Mouse (Mus musculus): ENCODE results near the gene Prr13. TPM values are rescaled to one million over a fixed set of nuclear protein-coding genes. Genes with fewer than 3 reads are reported as not detected.

Prr13 gene
- total RNA-seq, 1 experiment = 26.3 TPM

DNA sequence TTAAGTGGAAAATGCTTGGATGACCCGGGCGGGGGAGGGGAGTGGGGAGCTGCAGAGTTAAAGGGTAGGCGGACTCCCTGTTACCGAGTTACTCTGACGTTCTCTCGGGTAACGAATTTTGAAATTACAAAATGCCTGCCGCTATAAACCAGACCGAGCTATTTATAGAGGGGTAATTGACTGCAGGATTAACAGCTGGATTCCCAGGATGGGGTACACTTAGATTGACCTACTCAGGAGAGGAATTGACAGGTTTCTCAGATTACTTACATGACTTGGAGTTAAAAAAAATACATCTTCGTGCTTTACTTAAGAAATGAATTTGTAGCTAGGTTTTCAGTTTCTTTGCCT is 12.4 kb downstream of the Prr13 start:
- Histone ChIP-seq H3K36me3 (ENCODE audit: control insufficient read depth, insufficient read depth, low read length, poor library complexity, severe bottlenecking) (peaks cover 21% of the 10 kb centered on the region), H3K4me3 (ENCODE audit: insufficient read depth in 1 of 2, low read depth in 1 of 2, low read length in 2 of 2, poor library complexity in 1 of 2, severe bottlenecking in 1 of 2) (peak overlapping the region; percentile 78 to 87), H3K4me1 (ENCODE audit: control insufficient read depth in 2 of 2, insufficient read depth in 2 of 2, low read length in 2 of 2, poor library complexity in 1 of 2) (peaks cover 0 to 4% of the 10 kb centered on the region in 2 experiments; a peak in 1 of 4 replicates), H3K9ac (ENCODE audit: insufficient read depth, low read depth, low read length, poor library complexity, severe bottlenecking) (peak overlapping the region; percentile 97), H3K9me3 (ENCODE audit: control insufficient read depth, insufficient read depth, low read depth, low read length) (no peaks in the 10 kb centered on the region), H3K27ac (ENCODE audit: insufficient read depth, low read depth, low read length, poor library complexity, severe bottlenecking) (peak overlapping the region; percentile 96; the same call in 1 of the 2 replicates)
- TF ChIP-seq HCFC1 (IDR thresholded peaks at IDR 0.05; ENCODE audit: borderline replicate concordance, insufficient read depth, low read length) (0 out of 2 replicates have a peak, but pooled peaks have one; percentile 7), ZNF384 (IDR thresholded peaks at IDR 0.05; ENCODE audit: low read depth, low read length) (no peak), MAFK (IDR thresholded peaks at IDR 0.05; ENCODE audit: insufficient read depth, low read depth, low read length) (no peak)
- no peak for DNase-seq (ENCODE audit: low read depth, low spot score)
- in situ Hi-C loops (cut with MboI; ENCODE audit: low sequenced_read_pairs in 2 of 2, unreplicated experiment in 2 of 2) = no loop called here

DNA sequence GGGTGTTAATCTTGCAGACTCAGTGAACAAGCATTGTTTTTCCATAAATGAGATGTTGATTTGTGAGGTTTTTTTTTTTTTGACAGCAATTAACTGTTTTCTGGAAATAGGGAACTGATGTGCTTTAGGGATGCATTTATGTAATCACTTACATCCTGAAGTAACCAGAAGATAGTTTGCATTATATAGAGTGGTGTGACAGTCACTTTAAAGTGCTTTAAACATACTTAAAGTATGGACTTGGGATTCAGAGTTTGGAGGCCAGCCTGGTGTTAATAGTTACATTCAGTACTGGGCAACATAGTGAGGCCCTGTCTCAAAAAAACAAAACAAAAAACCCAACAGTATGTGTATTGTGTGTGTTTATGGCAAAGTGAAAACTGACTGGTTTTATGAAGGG is 12.9 kb downstream of the Prr13 start:
- Histone ChIP-seq H3K9me3 (ENCODE audit: control insufficient read depth, insufficient read depth, low read depth, low read length) (no peaks in the 10 kb centered on the region), H3K36me3 (ENCODE audit: control insufficient read depth, insufficient read depth, low read length, poor library complexity, severe bottlenecking) (peaks cover 23% of the 10 kb centered on the region), H3K9ac (ENCODE audit: insufficient read depth, low read depth, low read length, poor library complexity, severe bottlenecking) (no peak overlapping the region; the same call in 1 of the 2 replicates), H3K27ac (ENCODE audit: insufficient read depth, low read depth, low read length, poor library complexity, severe bottlenecking) (no peak overlapping the region), H3K4me3 (ENCODE audit: insufficient read depth in 1 of 2, low read depth in 1 of 2, low read length in 2 of 2, poor library complexity in 1 of 2, severe bottlenecking in 1 of 2) (peak overlapping the region; percentile 78 to 87), H3K4me1 (ENCODE audit: control insufficient read depth in 2 of 2, insufficient read depth in 2 of 2, low read length in 2 of 2, poor library complexity in 1 of 2) (peaks cover 0 to 4% of the 10 kb centered on the region in 2 experiments; a peak in 1 of 4 replicates)
- TF ChIP-seq HCFC1 (IDR thresholded peaks at IDR 0.05; ENCODE audit: borderline replicate concordance, insufficient read depth, low read length) = no peak
- no peak for TF ChIP-seq MAFK (IDR thresholded peaks at IDR 0.05; ENCODE audit: insufficient read depth, low read depth, low read length)
- TF ChIP-seq CHD2 (IDR thresholded peaks at IDR 0.05; ENCODE audit: low read depth, low read length) = no peak
- TF ChIP-seq ZNF384 (IDR thresholded peaks at IDR 0.05; ENCODE audit: low read depth, low read length) = no peak
- TF ChIP-seq ZC3H11A (IDR thresholded peaks at IDR 0.05; ENCODE audit: borderline replicate concordance, low read depth, low read length) = no peak
- DNase-seq (ENCODE audit: low read depth, low spot score) = no peak
- in situ Hi-C loops (cut with MboI; ENCODE audit: low sequenced_read_pairs in 2 of 2, unreplicated experiment in 2 of 2) = no loop called here

GRCm38 (mm10) chr15:102473246-102473645 is 14.4 kb downstream of the Prr13 start:
- TF ChIP-seq ZNF384 (IDR thresholded peaks at IDR 0.05; ENCODE audit: low read depth, low read length) (no peak), MAFK (IDR thresholded peaks at IDR 0.05; ENCODE audit: insufficient read depth, low read depth, low read length) (no peak), HCFC1 (IDR thresholded peaks at IDR 0.05; ENCODE audit: borderline replicate concordance, insufficient read depth, low read length) (no peak), CHD2 (IDR thresholded peaks at IDR 0.05; ENCODE audit: low read depth, low read length) (no peak)
- in situ Hi-C loops (cut with MboI; ENCODE audit: low sequenced_read_pairs in 2 of 2, unreplicated experiment in 2 of 2) = no loop called here
- H3K9ac ChIP-seq (ENCODE audit: insufficient read depth, low read depth, low read length, poor library complexity, severe bottlenecking) = no peak overlapping the region; the same call in 1 of the 2 replicates
- peaks cover 25% of the 10 kb centered on the region for H3K36me3 ChIP-seq (ENCODE audit: control insufficient read depth, insufficient read depth, low read length, poor library complexity, severe bottlenecking)
- H3K9me3 ChIP-seq (ENCODE audit: control insufficient read depth, insufficient read depth, low read depth, low read length) = no peaks in the 10 kb centered on the region
- peaks cover 0 to 4% of the 10 kb centered on the region in 2 experiments; a peak in 1 of 4 replicates for H3K4me1 ChIP-seq (ENCODE audit: control insufficient read depth in 2 of 2, insufficient read depth in 2 of 2, low read length in 2 of 2, poor library complexity in 1 of 2)
- DNase-seq (ENCODE audit: low read depth, low spot score) = no peak
- 0 out of 4 replicates have a peak overlapping the region, but pooled peaks of 1 of the 2 experiments have one; percentile 12 for H3K4me3 ChIP-seq (ENCODE audit: insufficient read depth in 1 of 2, low read depth in 1 of 2, low read length in 2 of 2, poor library complexity in 1 of 2, severe bottlenecking in 1 of 2)
- H3K27ac ChIP-seq (ENCODE audit: insufficient read depth, low read depth, low read length, poor library complexity, severe bottlenecking) = no peak overlapping the region

DNA sequence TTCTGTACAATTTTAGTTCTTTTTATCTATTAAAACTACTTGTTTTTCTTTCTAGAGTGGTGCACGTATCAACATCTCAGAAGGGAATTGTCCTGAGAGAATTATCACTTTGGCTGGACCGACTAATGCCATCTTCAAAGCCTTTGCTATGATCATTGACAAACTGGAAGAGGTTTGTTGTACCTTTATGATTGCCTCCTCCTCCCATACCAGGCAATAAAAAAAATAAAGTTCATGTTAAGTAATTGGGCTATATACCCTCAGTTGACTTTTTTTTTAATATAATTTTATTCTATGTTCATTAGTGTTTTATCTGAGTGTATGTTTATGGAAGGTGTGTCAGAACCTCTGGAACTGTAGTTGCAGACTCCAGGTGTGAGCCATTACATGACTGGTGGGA is 15.7 kb downstream of the Prr13 start:
- in situ Hi-C loops (cut with MboI; ENCODE audit: low sequenced_read_pairs in 2 of 2, unreplicated experiment in 2 of 2) = no loop called here
- TF ChIP-seq CHD2 (IDR thresholded peaks at IDR 0.05; ENCODE audit: low read depth, low read length) (no peak), MAFK (IDR thresholded peaks at IDR 0.05; ENCODE audit: insufficient read depth, low read depth, low read length) (no peak), ZC3H11A (IDR thresholded peaks at IDR 0.05; ENCODE audit: borderline replicate concordance, low read depth, low read length) (no peak), ZNF384 (IDR thresholded peaks at IDR 0.05; ENCODE audit: low read depth, low read length) (no peak), HCFC1 (IDR thresholded peaks at IDR 0.05; ENCODE audit: borderline replicate concordance, insufficient read depth, low read length) (no peak)
- H3K9ac ChIP-seq (ENCODE audit: insufficient read depth, low read depth, low read length, poor library complexity, severe bottlenecking) = no peak overlapping the region
- 0 out of 4 replicates have a peak, but pooled peaks cover 0 to 4% of the 10 kb centered on the region in 2 experiments for H3K4me1 ChIP-seq (ENCODE audit: control insufficient read depth in 2 of 2, insufficient read depth in 2 of 2, low read length in 2 of 2, poor library complexity in 1 of 2)
- H3K27ac ChIP-seq (ENCODE audit: insufficient read depth, low read depth, low read length, poor library complexity, severe bottlenecking) = no peak overlapping the region
- DNase-seq (ENCODE audit: low read depth, low spot score) = no peak
- no peak overlapping the region for H3K4me3 ChIP-seq (ENCODE audit: insufficient read depth in 1 of 2, low read depth in 1 of 2, low read length in 2 of 2, poor library complexity in 1 of 2, severe bottlenecking in 1 of 2)
- H3K9me3 ChIP-seq (ENCODE audit: control insufficient read depth, insufficient read depth, low read depth, low read length) = no peaks in the 10 kb centered on the region
- H3K36me3 ChIP-seq (ENCODE audit: control insufficient read depth, insufficient read depth, low read length, poor library complexity, severe bottlenecking) = peaks cover 34% of the 10 kb centered on the region

- no peak for DNase-seq (ENCODE audit: low read depth, low spot score)
- H3K9ac ChIP-seq (ENCODE audit: insufficient read depth, low read depth, low read length, poor library complexity, severe bottlenecking) = peak overlapping the region; percentile 38; the same call in 1 of the 2 replicates
- no peak overlapping the region for H3K4me3 ChIP-seq (ENCODE audit: insufficient read depth in 1 of 2, low read depth in 1 of 2, low read length in 2 of 2, poor library complexity in 1 of 2, severe bottlenecking in 1 of 2)
- TF ChIP-seq HCFC1 (IDR thresholded peaks at IDR 0.05; ENCODE audit: borderline replicate concordance, insufficient read depth, low read length) (no peak), ZNF384 (IDR thresholded peaks at IDR 0.05; ENCODE audit: low read depth, low read length) (no peak), ZC3H11A (IDR thresholded peaks at IDR 0.05; ENCODE audit: borderline replicate concordance, low read depth, low read length) (no peak), CHD2 (IDR thresholded peaks at IDR 0.05; ENCODE audit: low read depth, low read length) (no peak), MAFK (IDR thresholded peaks at IDR 0.05; ENCODE audit: insufficient read depth, low read depth, low read length) (no peak)
- H3K4me1 ChIP-seq (ENCODE audit: control insufficient read depth in 2 of 2, insufficient read depth in 2 of 2, low read length in 2 of 2, poor library complexity in 1 of 2) = peaks cover 0 to 4% of the 10 kb centered on the region in 2 experiments; a peak in 1 of 4 replicates
- no peaks in the 10 kb centered on the region for H3K9me3 ChIP-seq (ENCODE audit: control insufficient read depth, insufficient read depth, low read depth, low read length)
- in situ Hi-C loops (cut with MboI; ENCODE audit: low sequenced_read_pairs in 2 of 2, unreplicated experiment in 2 of 2) = loop anchor here (10.0 to 25.0 kb wide), 3 partner anchors 178 to 398 kb away; no protein-coding TSS in a partner anchor
- H3K36me3 ChIP-seq (ENCODE audit: control insufficient read depth, insufficient read depth, low read length, poor library complexity, severe bottlenecking) = peaks cover 53% of the 10 kb centered on the region
- H3K27ac ChIP-seq (ENCODE audit: insufficient read depth, low read depth, low read length, poor library complexity, severe bottlenecking) = no peak overlapping the region
Observed at GRCm38 (mm10) chr15:102483136-102483535, 24.3 kb downstream of the Prr13 start.
